Mouse (Mus musculus) kidney, postnatal 4 days (tissue): ENCODE data around the gene Ppm1b.
A peak's percentile ranks its signal among the peaks of the same experiment; 100 is the strongest.

Experiments
- DNase-seq, 2 experiments: peaks; one replicate each; pipeline ENCODE4 v3.0.0; 2021; ENCODE audit warnings: mixed read lengths in 2 of 2

The Ppm1b gene

GRCm38 (mm10) chr17:84956441-84956840, at the start of gene Ppm1b:
Ppm1b (plus strand) TSS chr17:84956741.
- no peak for DNase-seq

GRCm38 (mm10) chr17:84921666-84922376, 34.7 kb upstream of the Ppm1b start:
- no peak for DNase-seq

GRCm38 (mm10) chr17:84924779-84925178, 31.8 kb upstream of the Ppm1b start:
- DNase-seq = no peak

GRCm38 (mm10) chr17:84926233-84926632, 30.3 kb upstream of the Ppm1b start:
- DNase-seq = no peak

GRCm38 (mm10) chr17:84927580-84927979, 29.0 kb upstream of the Ppm1b start:
- no peak for DNase-seq

GRCm38 (mm10) chr17:84932943-84933342, 23.6 kb upstream of the Ppm1b start:
- DNase-seq = no peak

GRCm38 (mm10) chr17:84933968-84934367, 22.6 kb upstream of the Ppm1b start:
- DNase-seq = no peak

GRCm38 (mm10) chr17:84935620-84936019, 20.9 kb upstream of the Ppm1b start:
- peak in 1 of 2 experiments; percentile 19 for DNase-seq

GRCm38 (mm10) chr17:84936301-84936700, 20.2 kb upstream of the Ppm1b start:
- peak; percentile 7 to 14 for DNase-seq

GRCm38 (mm10) chr17:84936809-84937208, 19.7 kb upstream of the Ppm1b start:
- no peak for DNase-seq

- DNase-seq = no peak
Measured at GRCm38 (mm10) chr17:84937220-84937619, 19.3 kb upstream of the Ppm1b start.

GRCm38 (mm10) chr17:84938215-84938614, 18.3 kb upstream of the Ppm1b start:
- peak in 1 of 2 experiments; percentile 8 for DNase-seq

- no peak for DNase-seq
Measured at GRCm38 (mm10) chr17:84940017-84940731, 16.4 kb upstream of the Ppm1b start.

- no peak for DNase-seq
Measured at GRCm38 (mm10) chr17:84941291-84941868, 15.2 kb upstream of the Ppm1b start.

GRCm38 (mm10) chr17:84942358-84943032, 14.0 kb upstream of the Ppm1b start:
- DNase-seq = no peak

- no peak for DNase-seq
Measured at GRCm38 (mm10) chr17:84943033-84943393, 13.5 kb upstream of the Ppm1b start.

- DNase-seq = no peak
Measured at GRCm38 (mm10) chr17:84944348-84944747, 12.2 kb upstream of the Ppm1b start.

- no peak for DNase-seq
Measured at GRCm38 (mm10) chr17:84952521-84952920, 4.0 kb upstream of the Ppm1b start.

- no peak for DNase-seq
Measured at GRCm38 (mm10) chr17:84953776-84954175, 2.8 kb upstream of the Ppm1b start.

GRCm38 (mm10) chr17:84954881-84955280, 1.7 kb upstream of the Ppm1b start:
- DNase-seq = no peak

GRCm38 (mm10) chr17:84956931-84957486, 468 bp downstream of the Ppm1b start:
- peak; percentile 84 to 92 for DNase-seq

- DNase-seq = peak; percentile 100
Measured at GRCm38 (mm10) chr17:84957487-84958259, 1.1 kb downstream of the Ppm1b start.
